Mouse (Mus musculus): ENCODE measurements at regions not wholly inside any gene's neighbourhood (a gene's known extent, or its start where the extent isn't known, plus 50 kb on each side); places are given as distances from the start of the nearest gene placed in this dataset.

GRCm38 (mm10) chr11:66846043-66846775 lies 65.6 kb upstream of the Pirt start:
- Histone ChIP-seq H3K4me2 (replicated peaks; ENCODE audit: low read depth, low read length) (no peak overlapping the region), H3K9ac (replicated peaks; ENCODE audit: low read length) (no peak overlapping the region), H3K27ac (ENCODE audit: low read length) (no peak overlapping the region), H3K9me3 (ENCODE audit: low read length) (no peaks in the 10 kb centered on the region; the same call in 1 of the 2 replicates), H3K36me3 (ENCODE audit: insufficient read depth, low read length) (no peaks in the 10 kb centered on the region), H3K4me1 (ENCODE audit: insufficient read depth, low read length) (no peaks in the 10 kb centered on the region), H3K4me3 (ENCODE audit: low read length) (no peak overlapping the region), H3K27me3 (ENCODE audit: insufficient read depth, low read length) (no peaks in the 10 kb centered on the region)
- WGBS: 52% methylated on average over 9 of the region's 9 CpGs
- ATAC-seq (ENCODE audit: low FRiP score, low TSS enrichment): no peak
